Mouse (Mus musculus) lung, adult 2 months (tissue): ENCODE measurements at regions not wholly inside any gene's neighbourhood (a gene's known extent, or its start where the extent isn't known, plus 50 kb on each side); places are given as distances from the start of the nearest gene placed in this dataset.

Experiments
- DNase-seq: peaks from one replicate; pipeline ENCODE4 v3.0.0; 2022
- H3K4me1 ChIP-seq: fragments of 200-500 bp; 2 replicates; pipeline ENCODE4 v1.6.1; 2011; ENCODE audit warnings: low read length; ENCODE audit not compliant: control insufficient read depth, insufficient read depth
- H3K4me3 ChIP-seq: fragments of 200-500 bp; replicated peaks from 2 replicates; pipeline ENCODE3; 2011; ENCODE audit warnings: low read depth, mild to moderate bottlenecking, control low read depth, low read length; ENCODE audit errors: extremely low read depth
- CTCF ChIP-seq: fragments of 200-500 bp; IDR thresholded peaks from 2 replicates; pipeline ENCODE4 v1.5.1; 2011; ENCODE audit warnings: mild to moderate bottlenecking, low read length, control low read depth; ENCODE audit not compliant: insufficient read depth
- POLR2A ChIP-seq: fragments of 200-500 bp; IDR thresholded peaks from 2 replicates; pipeline ENCODE4 v1.6.1; 2011; ENCODE audit warnings: low read depth, mild to moderate bottlenecking, control low read depth, low read length, borderline replicate concordance; ENCODE audit errors: extremely low read depth
- WGBS: fragments of 180-500 bp; shearing (Covaris S2); methylation state at CpG from one replicate; pipeline ENCODE4 v1.1.7; 2018; 5-methylcytosine and 5-hydroxymethylcytosine counted together

GRCm38 (mm10) chr3:34481314-34481713 is 168.9 kb upstream of the Sox2 start:
- WGBS, result 32% methylated on average over 3 of the region's 3 CpGs
- TF ChIP-seq CTCF (no peak), POLR2A (no peak)
- H3K4me1 ChIP-seq, result no peaks in the 10 kb centered on the region

GRCm38 (mm10) chr3:34474126-34474525 is 176.1 kb upstream of the Sox2 start:
- DNase-seq, result no peak
- no peak overlapping the region for H3K4me3 ChIP-seq
- WGBS, result 62% methylated on average over 4 of the region's 4 CpGs
- TF ChIP-seq CTCF (no peak), POLR2A (no peak)
- H3K4me1 ChIP-seq, result no peaks in the 10 kb centered on the region

More at GRCm38 (mm10) chr3:34481314-34481713, 168.9 kb upstream of the Sox2 start:
- no peak for DNase-seq
- H3K4me3 ChIP-seq, result no peak overlapping the region

GRCm38 (mm10) chr3:34470721-34471120 is 179.5 kb upstream of the Sox2 start:
- Histone ChIP-seq H3K4me1 (no peaks in the 10 kb centered on the region), H3K4me3 (no peak overlapping the region)
- 60% methylated on average over 5 of the region's 5 CpGs for WGBS
- TF ChIP-seq POLR2A, result no peak
- no peak for TF ChIP-seq CTCF
- no peak for DNase-seq

GRCm38 (mm10) chr3:34469946-34470345 is 180.3 kb upstream of the Sox2 start:
- no peaks in the 10 kb centered on the region for H3K4me1 ChIP-seq
- 82% methylated on average over 2 of the region's 2 CpGs for WGBS
- DNase-seq, result no peak
- H3K4me3 ChIP-seq, result no peak overlapping the region
- no peak for TF ChIP-seq POLR2A
- TF ChIP-seq CTCF, result no peak

- 32% methylated on average over 4 of the region's 4 CpGs for WGBS
- no peak for DNase-seq
- no peak for TF ChIP-seq POLR2A
- no peak for TF ChIP-seq CTCF
- no peak overlapping the region for H3K4me3 ChIP-seq
- H3K4me1 ChIP-seq, result no peaks in the 10 kb centered on the region
Measured at GRCm38 (mm10) chr3:34466312-34466711, 183.9 kb upstream of the Sox2 start.

DNA sequence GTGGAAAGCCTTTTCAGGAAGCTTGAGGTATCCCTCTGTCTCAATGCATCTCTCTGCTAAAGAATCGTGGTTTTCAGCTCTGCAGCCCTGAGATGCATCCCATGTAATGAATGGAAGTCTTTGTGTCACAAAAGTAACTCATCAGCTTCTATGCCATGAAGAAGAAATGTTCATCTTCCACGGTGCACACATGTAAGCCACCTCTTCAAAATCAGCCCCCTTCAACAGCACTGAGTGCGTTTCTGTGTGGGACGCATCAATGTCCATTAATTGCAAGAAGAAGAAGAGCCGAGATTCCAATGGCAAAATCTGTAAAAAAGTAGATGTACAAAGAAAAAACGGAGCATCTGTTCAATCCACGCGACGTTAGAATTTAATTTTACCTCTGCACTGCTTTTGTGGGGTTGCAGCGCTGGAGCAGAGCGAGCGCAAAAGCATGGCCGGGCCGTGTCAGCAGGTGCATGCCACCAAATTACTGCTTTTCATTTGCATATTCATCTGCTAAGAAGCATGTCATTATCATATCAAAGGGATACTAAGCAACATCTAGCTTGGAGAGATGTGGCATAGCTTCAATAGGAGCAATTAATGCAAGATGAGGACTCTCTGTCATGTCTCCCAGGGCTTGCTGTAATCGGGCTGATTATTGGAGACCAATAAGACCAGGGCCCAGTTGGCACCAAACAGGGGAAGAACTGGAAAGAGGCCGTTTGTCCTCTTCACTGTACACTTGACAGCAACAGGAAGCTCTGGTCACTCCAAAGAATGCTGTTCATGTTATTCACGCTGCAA is 185.0 kb upstream of the Sox2 start:
- WGBS, result 76% methylated on average over 17 of the region's 17 CpGs
- Histone ChIP-seq H3K4me3 (no peak overlapping the region), H3K4me1 (no peaks in the 10 kb centered on the region)
- no peak for TF ChIP-seq POLR2A
- no peak for TF ChIP-seq CTCF
- no peak for DNase-seq

DNA sequence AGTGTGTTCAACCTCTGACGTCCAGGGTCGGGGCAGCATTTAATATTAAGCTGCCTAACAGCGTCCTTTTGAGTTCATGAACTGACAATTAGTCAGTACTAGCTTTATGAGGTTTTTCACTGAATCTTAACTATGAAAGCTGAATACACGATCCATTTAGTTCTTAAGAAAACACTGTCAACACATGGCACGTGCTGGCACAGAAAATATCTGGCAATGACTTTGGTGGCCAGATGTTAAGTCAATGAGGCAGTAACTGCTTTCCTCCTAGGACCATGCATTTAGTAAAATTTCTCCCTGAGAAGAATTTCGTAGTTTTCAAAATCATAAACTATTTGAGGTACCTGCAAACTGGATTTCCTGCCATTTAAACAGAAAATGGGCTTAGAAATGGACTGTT is 191.4 kb upstream of the Sox2 start:
- no peak for DNase-seq
- no peaks in the 10 kb centered on the region for H3K4me1 ChIP-seq
- TF ChIP-seq POLR2A (no peak), CTCF (no peak)
- H3K4me3 ChIP-seq, result no peak overlapping the region
- 61% methylated on average over 6 of the region's 6 CpGs for WGBS

- Histone ChIP-seq H3K4me1 (no peaks in the 10 kb centered on the region), H3K4me3 (no peak overlapping the region)
- no peak for TF ChIP-seq POLR2A
- no peak for TF ChIP-seq CTCF
- DNase-seq, result no peak
- 77% methylated on average over 1 of the region's 1 CpGs for WGBS
Measured at GRCm38 (mm10) chr3:34457821-34458220, 192.4 kb upstream of the Sox2 start.

GRCm38 (mm10) chr3:34456488-34457433 is 193.4 kb upstream of the Sox2 start:
- no peak for DNase-seq
- WGBS, result 50% methylated on average over 23 of the region's 23 CpGs
- H3K4me1 ChIP-seq, result no peaks in the 10 kb centered on the region
- H3K4me3 ChIP-seq, result no peak overlapping the region
- TF ChIP-seq CTCF (no peak), POLR2A (no peak)

DNA sequence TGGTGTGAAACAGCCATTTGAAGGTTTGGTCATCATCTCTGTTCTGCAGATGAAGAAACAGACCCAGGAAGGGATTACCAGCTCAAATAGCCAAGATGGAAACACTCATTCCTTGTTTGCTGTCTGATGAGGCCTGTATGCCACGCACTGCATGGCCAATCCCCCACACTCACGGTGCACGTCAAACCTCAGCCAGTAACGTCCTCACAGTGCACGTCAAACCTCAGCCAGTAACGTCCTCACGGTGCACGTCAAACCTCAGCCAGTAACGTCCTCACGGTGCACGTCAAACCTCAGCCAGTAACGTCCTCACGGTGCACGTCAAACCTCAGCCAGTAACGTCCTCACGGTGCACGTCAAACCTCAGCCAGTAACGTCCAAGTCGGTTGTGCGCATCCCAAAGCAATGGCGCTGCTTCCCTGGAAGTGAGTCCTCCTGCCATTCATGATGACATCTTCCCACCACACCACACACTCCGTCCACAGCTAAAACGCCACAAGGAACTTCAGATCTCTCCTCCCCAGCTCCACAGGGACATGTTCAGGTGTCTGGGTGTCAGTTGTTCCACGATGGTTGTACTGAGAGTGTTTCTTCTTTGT is 196.1 kb upstream of the Sox2 start:
- 91% methylated on average over 24 of the region's 24 CpGs for WGBS
- no peak for DNase-seq
- no peak overlapping the region for H3K4me3 ChIP-seq
- TF ChIP-seq POLR2A (no peak), CTCF (no peak)
- H3K4me1 ChIP-seq, result no peaks in the 10 kb centered on the region
